Mouse (Mus musculus) MEL (cell line): Measurements from ENCODE around the gene Armc10.

Experiments
- CHD1 ChIP-seq: IDR thresholded peaks from 2 replicates; pipeline ENCODE4 v1.6.1; 2012; ENCODE audit warnings: low read depth, mild to moderate bottlenecking, inconsistent platforms, low read length, improper control_type of control experiment
- CHD2 ChIP-seq: IDR thresholded peaks from 2 replicates; pipeline ENCODE4 v1.6.1; 2011; ENCODE audit warnings: low read length, improper control_type of control experiment
- GATA1 ChIP-seq: IDR thresholded peaks from 2 replicates; pipeline ENCODE4 v1.6.1; 2011; ENCODE audit warnings: low read depth, low read length, improper control_type of control experiment
- JUND ChIP-seq: IDR thresholded peaks from 2 replicates; pipeline ENCODE4 v1.6.1; 2011; ENCODE audit warnings: low read depth, mild to moderate bottlenecking, improper control_type of control experiment, low read length
- NRF1 ChIP-seq: IDR thresholded peaks from 2 replicates; pipeline ENCODE4 v1.6.1; 2014; ENCODE audit warnings: low read depth, mild to moderate bottlenecking, inconsistent platforms, low read length, improper control_type of control experiment, moderate library complexity; ENCODE audit not compliant: poor library complexity, insufficient read depth, severe bottlenecking
- POLR2AphosphoS2 ChIP-seq: IDR thresholded peaks from 2 replicates; pipeline ENCODE4 v1.6.1; 2011; ENCODE audit warnings: low read length, improper control_type of control experiment
- POLR2AphosphoS5 ChIP-seq: IDR thresholded peaks from 2 replicates; pipeline ENCODE4 v1.6.1; 2012; ENCODE audit warnings: low read depth, borderline replicate concordance, mild to moderate bottlenecking, inconsistent platforms, low read length, moderate library complexity, mixed read lengths
- RAD21 ChIP-seq: IDR thresholded peaks from 2 replicates; pipeline ENCODE4 v1.6.1; 2011; ENCODE audit warnings: mild to moderate bottlenecking, low read depth, low read length, improper control_type of control experiment
- TAL1 ChIP-seq: IDR thresholded peaks from 2 replicates; pipeline ENCODE4 v1.6.1; 2012; ENCODE audit warnings: mild to moderate bottlenecking, inconsistent platforms, low read length, moderate library complexity, mixed read lengths

DNA sequence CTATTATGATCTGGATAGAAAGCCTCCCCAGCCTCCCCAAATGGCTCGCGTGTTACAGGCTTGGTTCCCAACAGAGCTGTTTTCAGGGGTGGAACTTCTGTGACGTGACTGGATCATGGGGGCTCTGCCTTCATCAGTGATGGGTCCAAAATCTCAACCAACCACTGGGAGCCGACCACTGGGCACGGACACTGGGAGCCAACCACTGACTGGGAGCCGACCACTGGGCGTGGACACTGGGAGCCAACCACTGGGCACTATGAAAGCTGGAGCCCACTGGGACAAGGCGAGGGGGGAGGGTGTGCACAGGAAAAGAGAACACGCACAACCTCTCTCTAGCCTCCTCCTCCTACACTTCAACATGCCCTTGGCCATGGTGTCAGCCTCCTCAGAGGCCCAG lies 38.2 kb downstream of the Armc10 start:
- no peak for TF ChIP-seq RAD21
- no peak for TF ChIP-seq GATA1
- no peak for TF ChIP-seq JUND
- no peak for TF ChIP-seq POLR2AphosphoS5
- no peak for TF ChIP-seq POLR2AphosphoS2
- TF ChIP-seq TAL1 = no peak
- TF ChIP-seq CHD2 = no peak
- no peak for TF ChIP-seq CHD1
- no peak for TF ChIP-seq NRF1
